ENCODE assay signal across 8 mouse cellular contexts in the genomic region with DNA sequence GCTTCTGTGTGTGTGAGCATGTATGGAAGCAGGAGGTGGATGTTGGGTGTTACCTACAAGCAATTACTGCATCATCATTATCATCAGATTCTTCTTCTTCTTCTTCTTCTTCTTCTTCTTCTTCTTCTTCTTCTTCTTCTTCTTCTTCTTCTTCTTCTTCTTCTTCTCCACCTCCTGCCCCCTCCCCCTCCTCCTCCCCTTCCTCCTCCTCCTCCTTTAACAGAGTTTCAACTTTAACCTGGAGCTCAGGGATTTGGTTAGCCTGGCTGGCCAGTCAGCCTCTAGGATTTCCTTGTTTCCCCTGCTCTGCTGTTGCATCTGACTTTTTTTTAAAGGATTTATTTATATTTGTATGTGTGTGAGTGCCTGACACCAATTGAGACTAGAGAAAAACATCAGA. TPM values are rescaled to one million over a fixed set of nuclear protein-coding genes. Genes with fewer than 3 reads are reported as not detected.
DNase-seq lines count a peak whose midpoint lies in the region; ATAC-seq and TF ChIP-seq lines count a peak whose summit lies in the region.

A gene (minus strand): TSS at position 101 of the 400 bp plus-strand sequence.

- no peak for DNase-seq in layer of hippocampus, adult 18-20 months (ENCODE audit: low spot score in 2 of 2)
- no peak for DNase-seq in layer of hippocampus, adult 9-10 months (ENCODE audit: low spot score)
- no peak for DNase-seq in c-Kit-positive CD71-positive TER-119-positive erythroid progenitor cells, embryonic 14.5 days (ENCODE audit: low spot score)
- DNase-seq in ovary, postnatal 36 days (ENCODE audit: low spot score) = no peak
- no peak for DNase-seq in cerebellum, adult 11-12 months

- no peak within 1 kb of the TSS for H3K4me2 ChIP-seq in hindbrain, embryonic 12.5 days (replicated peaks)
- H3K4me2 ChIP-seq in liver, embryonic 15.5 days = 0 out of 2 replicates have a peak within 1 kb of the TSS, but pooled peaks have one; percentile 10

- 0 out of 2 replicates have a peak within 1 kb of the TSS, but pooled peaks have one; percentile 78 for H3K27ac ChIP-seq in bone marrow macrophage, adult 2 months (ENCODE audit: insufficient read depth, low read depth, low read length)
- no peak within 1 kb of the TSS for H3K27ac ChIP-seq in hindbrain, embryonic 12.5 days
- peak within 1 kb of the TSS; percentile 45; the same call in 1 of the 2 replicates for H3K27ac ChIP-seq in liver, embryonic 15.5 days (replicated peaks)

- H3K9ac ChIP-seq in hindbrain, embryonic 12.5 days = no peak within 1 kb of the TSS
- H3K9ac ChIP-seq in liver, embryonic 15.5 days = no peak within 1 kb of the TSS

- H3K4me1 ChIP-seq in bone marrow macrophage, adult 2 months (ENCODE audit: control insufficient read depth, insufficient read depth, low read length) = peaks cover 51% of the 10 kb centered on the region
- H3K4me1 ChIP-seq in hindbrain, embryonic 12.5 days = peaks cover 4% of the 10 kb centered on the region
- H3K4me1 ChIP-seq in liver, embryonic 15.5 days (replicated peaks) = peaks cover 43% of the 10 kb centered on the region

- H3K4me3 ChIP-seq in bone marrow macrophage, adult 2 months (ENCODE audit: insufficient read depth, low read length) = no peak within 1 kb of the TSS
- H3K4me3 ChIP-seq in hindbrain, embryonic 12.5 days = no peak within 1 kb of the TSS
- no peak within 1 kb of the TSS for H3K4me3 ChIP-seq in liver, embryonic 15.5 days (replicated peaks)

- no peak for TF ChIP-seq CTCF in bone marrow macrophage, adult 2 months (IDR thresholded peaks at IDR 0.05; ENCODE audit: low read depth, low read length)

- no peaks in the 10 kb centered on the region for H3K27me3 ChIP-seq in hindbrain, embryonic 12.5 days
- H3K27me3 ChIP-seq in liver, embryonic 15.5 days = no peaks in the 10 kb centered on the region

- no peaks in the 10 kb centered on the region for H3K9me3 ChIP-seq in hindbrain, embryonic 12.5 days (replicated peaks)
- no peaks in the 10 kb centered on the region for H3K9me3 ChIP-seq in liver, embryonic 15.5 days (replicated peaks)

- no peak for ATAC-seq in hindbrain, embryonic 12.5 days (ENCODE audit: low FRiP score)
- no peak for ATAC-seq in liver, embryonic 15.5 days (ENCODE audit: insufficient read depth)

- no peaks in the 10 kb centered on the region for H3K36me3 ChIP-seq in hindbrain, embryonic 12.5 days
- no peaks in the 10 kb centered on the region for H3K36me3 ChIP-seq in liver, embryonic 15.5 days (replicated peaks)

- TF ChIP-seq POLR2A in bone marrow macrophage, adult 2 months (IDR thresholded peaks at IDR 0.05; ENCODE audit: borderline replicate concordance, low read depth, low read length) = no peak

RNA-seq across cellular contexts. Expression of the gene that starts here (rescaled TPM):
- total RNA-seq in layer of hippocampus, adult 18-20 months (2021) = 10 to 100 TPM; 25.0 TPM
- polyA plus RNA-seq in bone marrow macrophage, adult 2 months (2012; ENCODE audit: insufficient read depth, insufficient read length, missing spikeins) = 24.6 and 29.5 TPM in 2 replicates
- polyA plus RNA-seq in hindbrain, embryonic 12.5 days (2016; fragmentation: Nextera tagmentation; extraction: Ambion mirVana) = 78.4 and 80.1 TPM in 2 replicates
- 16.5 and 17.3 TPM in 2 replicates for polyA plus RNA-seq in liver, embryonic 15.5 days (2015; fragmentation: Nextera tagmentation; extraction: Ambion mirVana)
